Mouse (Mus musculus) liver, adult (tissue): ENCODE measurements around the gene Prkn.

Source experiments
- GATA4 ChIP-seq: IDR thresholded peaks from 2 replicates; pipeline ENCODE4 v1.6.1; 2014; ENCODE audit warnings: mild to moderate bottlenecking, low read length; ENCODE audit not compliant: insufficient replicate concordance

Gene Prkn

DNA sequence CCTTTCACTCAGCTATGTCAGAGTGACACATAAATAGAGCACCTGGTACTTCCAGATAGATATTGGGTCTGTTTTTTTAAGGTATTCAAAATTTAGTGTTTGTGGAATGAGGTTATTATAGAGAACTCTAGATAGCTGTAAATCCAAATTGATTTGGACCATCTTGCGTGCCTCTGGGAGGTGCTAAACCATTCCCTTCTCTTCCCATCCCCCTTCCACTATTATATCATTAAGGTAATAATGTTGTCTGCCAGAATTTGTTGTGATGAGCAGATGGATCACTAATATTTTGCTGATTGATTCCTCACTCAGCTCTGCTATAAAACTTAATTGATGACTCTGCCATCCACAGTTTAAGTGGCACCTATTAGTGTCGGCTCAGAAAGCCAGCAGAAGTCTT is 625.9 kb downstream of the Prkn start:
- TF ChIP-seq GATA4, result no peak

DNA sequence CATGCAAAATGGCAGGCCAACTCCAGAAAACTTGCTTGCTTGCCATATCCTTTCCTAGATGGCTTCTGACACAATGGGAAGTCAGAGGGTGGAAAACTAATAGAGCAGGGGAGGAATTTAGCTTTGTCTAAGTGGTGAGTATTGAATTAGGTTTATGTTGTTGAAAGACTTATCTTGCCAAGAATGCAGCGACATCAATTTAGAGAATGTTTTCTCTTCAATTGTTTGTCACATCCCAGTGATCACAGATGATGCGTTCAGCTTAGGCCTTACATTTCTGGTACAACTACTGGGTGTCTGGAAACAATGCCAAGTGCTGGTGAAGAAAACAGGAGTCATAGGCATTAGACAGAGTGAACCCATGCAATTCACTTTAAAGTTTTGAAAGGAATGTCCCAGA is 628.4 kb downstream of the Prkn start:
- no peak for TF ChIP-seq GATA4

DNA sequence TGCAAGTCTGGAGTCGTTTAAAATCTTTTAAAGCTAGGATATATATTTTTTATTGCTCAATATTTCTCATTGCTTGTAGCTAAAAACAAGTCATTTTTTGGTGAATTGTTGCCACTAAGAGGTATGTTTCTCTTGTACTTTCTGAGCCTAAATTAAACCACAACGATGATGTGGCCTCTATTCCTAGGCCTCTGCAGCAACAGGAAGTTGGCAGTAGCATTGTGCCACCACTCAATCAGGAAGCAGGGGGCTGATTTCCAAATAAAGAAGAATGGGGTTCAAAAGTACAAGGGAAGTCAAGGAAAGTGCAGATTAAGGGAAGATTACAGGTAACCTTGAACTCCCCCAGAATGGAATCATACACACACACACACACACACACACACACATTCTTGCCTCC is 642.8 kb downstream of the Prkn start:
- no peak for TF ChIP-seq GATA4

DNA sequence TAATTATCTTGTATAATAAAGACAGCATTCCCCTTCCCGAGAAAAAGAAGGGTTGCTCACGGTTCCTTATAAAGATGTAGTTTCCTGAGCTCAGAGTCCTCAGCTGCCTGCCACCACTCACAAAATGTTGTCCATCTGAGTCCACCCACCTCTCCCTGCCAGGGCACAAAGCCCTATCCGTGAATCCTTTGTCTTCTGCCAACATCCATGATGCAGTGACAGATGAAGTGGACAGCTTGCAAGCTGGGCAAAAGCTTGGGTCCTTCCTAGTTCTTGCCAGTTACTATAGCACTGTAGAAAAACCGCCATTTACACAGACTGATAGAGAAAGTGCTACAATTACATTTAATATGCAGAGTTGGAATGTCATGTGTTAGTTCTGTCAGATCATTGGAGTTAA is 649.9 kb downstream of the Prkn start:
- no peak for TF ChIP-seq GATA4

DNA sequence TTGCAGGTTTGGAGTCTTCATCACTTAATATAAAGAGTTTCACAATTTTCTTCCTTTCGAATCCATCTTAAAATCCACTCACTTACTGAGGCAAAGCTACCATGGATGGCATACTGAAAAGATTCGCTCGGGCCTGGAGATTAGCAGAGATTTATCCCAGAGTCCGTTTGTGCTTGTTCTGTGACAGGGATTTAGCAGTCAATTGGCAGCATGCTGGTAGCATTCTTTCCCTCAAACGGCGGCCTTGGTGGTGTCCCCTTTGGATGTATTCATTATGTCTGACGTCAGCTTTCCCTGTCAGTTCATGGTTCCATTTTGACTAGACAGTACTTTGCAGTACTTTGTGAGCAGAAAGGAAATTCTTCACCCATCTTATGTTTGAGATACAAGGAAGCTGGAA is 662.4 kb downstream of the Prkn start:
- TF ChIP-seq GATA4, result no peak

DNA sequence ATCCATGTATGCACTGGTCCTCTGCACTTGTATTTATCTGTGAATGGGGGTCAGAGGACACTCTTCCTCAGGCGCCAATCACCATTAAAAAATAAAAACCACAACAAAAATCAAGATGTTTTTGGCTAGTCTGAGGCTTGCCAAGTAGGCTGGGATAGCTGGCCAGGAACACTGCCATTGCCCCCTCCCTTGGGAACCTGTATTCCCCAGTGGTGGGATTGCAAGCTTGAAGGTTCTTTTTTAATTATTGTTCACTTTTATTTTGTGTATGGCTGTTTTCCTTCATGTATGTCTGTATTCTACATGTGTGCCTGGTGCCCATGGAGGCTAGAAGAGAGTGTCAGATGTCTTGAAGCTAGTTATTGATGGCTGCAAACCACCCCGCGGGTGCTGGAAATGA is 664.3 kb downstream of the Prkn start:
- TF ChIP-seq GATA4, result no peak

DNA sequence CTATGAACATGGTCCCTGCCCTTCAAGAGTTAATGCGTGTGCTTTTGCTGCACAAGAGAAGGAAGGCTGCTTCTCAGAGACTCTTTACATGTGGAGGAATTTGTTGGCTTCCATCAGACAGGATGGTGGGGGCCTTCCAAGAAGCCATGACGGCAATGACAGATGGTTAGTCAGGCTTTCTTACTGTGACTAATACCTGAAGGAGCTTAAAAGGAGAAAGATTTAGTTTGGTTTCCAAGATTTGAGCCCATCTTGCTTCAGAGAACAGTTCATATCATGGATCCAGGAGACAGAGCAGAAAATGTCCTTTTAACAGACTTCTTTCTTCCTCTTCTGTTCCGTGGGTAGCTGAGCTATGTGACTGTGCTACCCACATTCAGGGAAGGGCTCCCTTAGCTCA is 666.9 kb downstream of the Prkn start:
- no peak for TF ChIP-seq GATA4

DNA sequence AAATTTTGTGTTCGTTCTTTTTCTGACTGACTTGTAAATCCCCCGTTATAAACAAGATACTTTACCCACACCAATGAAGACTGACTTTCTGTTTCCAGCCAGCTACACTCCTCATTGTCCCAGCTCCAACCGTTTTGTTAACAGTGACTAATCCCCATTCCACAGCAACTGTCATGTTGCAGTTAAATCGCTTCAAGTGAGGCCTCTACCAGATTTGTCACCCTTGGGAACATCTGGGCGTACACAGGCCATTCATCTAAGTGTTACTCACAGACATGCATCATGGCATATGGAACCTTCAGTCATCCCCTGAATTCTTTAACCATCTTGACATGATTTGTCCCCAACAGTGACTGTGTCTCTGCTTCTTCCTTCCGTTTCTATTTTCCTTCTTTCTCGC is 669.9 kb downstream of the Prkn start:
- no peak for TF ChIP-seq GATA4

DNA sequence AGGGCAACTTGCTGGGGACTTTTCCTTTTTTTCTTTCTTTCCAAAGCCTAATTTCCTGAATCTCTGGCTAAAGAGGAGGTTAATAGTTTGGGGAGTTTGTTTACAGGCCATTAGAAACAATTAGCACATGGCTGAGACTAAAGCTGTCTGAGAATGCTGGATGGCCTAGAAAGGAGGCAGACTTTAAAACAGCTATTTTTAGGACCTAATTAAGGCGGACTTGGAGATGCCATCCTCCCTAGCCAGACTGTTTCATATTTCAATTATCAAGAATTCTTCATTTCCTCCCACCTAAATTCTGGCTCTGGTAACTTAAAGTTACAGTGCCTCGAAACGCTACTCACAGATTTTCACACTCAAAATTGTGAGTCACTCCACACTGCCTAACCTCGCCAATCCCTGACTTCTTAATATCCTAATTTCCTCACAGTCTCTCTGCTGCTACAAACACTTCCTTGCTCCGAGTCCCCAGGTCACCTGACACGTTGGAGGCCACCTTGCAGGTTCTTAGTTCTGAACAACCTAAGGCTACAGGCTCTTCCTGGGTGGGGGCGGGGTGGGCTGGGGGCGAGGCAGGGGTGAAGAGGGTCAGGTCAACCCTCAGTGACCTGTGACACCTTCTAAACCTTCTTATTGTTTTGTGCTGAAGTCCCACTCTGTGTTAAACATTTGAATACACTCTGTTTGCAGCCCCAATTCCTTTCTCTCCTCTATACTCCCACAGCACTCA is 674.0 kb downstream of the Prkn start:
- no peak for TF ChIP-seq GATA4

DNA sequence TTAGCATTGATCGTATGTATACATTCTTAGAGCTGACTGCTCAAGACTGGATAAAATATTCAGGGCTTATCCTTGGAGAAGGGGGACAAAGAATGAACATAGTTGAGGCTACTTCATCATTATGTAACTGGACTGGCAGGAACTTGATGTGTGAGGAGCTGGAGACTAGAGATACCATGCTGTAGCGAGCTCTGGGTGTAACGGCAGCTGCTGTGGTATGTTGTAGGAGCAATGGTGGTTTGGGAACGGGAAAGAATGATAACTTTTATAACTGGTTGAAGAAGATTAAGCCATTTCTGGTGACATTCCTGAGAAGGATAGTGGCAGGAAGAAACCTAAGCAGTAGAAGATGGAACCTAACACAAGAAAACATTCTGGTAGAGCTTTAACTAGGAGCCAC is 675.4 kb downstream of the Prkn start:
- no peak for TF ChIP-seq GATA4

DNA sequence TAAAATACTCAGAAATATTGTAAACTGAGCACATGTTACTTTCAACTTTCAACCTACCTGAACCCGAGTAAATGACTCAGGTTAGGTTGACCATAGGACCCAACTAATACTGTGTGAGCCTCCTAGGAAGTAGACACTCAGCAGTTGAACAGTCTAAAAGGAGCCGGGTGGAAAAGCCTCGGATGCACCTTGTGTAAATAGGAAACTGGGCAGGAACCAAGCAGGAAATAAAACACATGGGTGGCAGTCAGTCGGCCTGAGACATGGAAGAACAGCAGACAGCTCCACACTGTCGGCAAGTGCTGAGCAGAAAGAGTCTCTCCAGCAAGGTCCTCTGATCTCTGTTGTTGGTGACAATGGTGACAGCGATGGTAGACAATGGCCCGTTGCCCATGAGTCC is 676.0 kb downstream of the Prkn start:
- no peak for TF ChIP-seq GATA4

DNA sequence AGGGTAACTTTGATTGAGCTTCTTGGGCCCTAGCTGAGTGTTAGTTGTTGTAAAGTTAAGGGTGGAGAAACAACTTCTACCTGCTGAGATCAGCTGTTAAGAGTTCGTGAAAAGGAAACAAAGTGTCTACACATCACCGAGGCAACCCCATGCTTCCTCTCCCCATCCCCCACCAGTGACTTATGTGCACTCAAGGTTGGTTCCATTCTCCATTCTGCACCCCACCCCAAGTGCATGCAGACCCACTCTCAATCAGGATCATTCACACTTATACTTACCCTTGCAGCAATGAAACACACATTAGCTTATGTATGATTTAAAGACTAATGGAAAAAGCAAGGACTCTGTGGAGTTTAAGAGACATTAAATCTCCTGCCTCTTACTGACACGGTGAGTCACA is 691.9 kb downstream of the Prkn start:
- TF ChIP-seq GATA4, result no peak

DNA sequence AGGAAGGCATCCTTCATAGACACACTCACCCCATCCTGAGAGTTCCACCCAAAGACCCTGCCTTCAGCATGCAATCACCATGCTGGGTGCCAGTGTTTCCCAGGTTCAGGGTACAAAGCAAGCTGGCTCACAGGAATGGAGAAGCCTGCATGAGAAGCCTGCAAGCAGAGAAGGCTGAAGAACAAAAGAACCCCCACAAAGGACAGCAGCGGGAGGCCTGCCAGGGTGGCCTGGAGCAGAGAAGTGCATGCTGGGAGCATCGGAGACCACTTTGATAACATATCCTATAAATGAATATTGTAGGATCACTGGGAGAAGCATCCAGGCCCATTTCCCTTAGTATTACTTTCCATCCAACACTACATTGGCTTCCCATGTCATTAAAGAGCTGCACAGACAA is 692.6 kb downstream of the Prkn start:
- no peak for TF ChIP-seq GATA4

DNA sequence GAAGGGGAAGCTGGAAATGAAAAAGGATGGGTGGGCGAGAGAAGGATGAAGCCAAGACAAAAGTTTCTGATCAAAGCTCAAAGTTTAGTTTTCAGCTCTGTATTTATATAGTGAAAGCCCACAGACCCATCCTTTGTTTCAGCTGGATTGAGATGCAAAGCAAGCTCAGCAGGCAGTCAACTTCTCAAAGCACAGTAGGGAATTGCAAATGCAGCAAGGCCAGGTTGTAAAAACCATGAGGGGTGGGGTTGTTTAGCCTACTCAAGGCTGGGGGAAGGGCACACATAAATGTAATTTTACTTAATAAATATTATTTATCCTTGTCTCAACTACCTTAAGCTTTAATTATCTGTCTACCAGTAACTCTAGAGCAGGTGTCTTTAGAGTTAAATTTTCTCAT is 693.7 kb downstream of the Prkn start:
- TF ChIP-seq GATA4, result no peak

DNA sequence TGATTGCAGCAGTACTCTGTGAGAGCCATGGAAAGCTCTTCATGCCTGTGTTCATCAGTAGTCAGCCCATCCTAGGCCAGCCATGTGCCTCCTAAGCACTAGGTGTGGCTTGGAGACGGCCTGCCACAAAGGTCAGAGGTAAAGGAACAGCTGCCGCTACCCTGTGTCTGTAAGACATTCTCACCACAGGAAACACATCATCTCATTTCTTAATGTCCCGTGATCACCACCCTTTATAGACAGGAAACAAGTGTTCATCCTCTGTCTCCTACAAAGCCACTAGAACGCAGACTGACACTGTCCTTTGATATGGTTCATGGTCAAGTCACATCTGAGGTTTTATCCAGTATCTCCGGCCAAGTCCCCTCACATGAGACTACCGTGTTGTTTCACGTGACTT is 698.6 kb downstream of the Prkn start:
- no peak for TF ChIP-seq GATA4

DNA sequence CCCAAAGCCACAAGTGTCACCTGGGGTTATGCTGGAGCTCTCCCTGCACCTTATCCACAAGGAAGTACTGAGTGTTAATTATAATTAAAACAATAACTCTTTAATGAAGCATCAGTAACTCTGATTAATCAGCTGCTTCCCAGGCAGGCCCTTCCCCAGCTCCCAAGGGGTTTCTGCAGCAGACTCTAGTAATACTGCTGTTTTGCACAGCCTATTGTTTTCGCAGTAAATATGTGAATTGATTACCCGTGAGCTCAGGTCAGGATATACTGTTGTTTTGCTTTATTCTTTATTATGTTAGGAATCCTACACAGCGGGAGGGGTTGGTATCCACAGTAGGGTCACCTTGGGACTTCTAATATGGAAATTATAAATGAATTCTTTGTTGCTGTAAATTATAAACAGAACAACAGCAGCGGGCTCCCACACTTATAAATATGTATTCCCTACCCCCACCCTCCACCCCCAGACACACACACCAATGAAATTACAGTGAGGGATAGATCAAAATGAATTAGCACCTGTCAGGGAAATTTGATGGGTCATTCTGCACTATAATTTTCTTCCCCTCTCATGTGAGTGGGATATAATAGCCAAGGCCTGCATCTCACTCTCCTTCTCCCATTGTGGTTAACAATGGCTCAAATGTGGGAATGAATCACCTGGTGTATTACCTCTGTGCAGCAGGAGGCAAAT is 701.9 kb downstream of the Prkn start:
- TF ChIP-seq GATA4, result no peak

DNA sequence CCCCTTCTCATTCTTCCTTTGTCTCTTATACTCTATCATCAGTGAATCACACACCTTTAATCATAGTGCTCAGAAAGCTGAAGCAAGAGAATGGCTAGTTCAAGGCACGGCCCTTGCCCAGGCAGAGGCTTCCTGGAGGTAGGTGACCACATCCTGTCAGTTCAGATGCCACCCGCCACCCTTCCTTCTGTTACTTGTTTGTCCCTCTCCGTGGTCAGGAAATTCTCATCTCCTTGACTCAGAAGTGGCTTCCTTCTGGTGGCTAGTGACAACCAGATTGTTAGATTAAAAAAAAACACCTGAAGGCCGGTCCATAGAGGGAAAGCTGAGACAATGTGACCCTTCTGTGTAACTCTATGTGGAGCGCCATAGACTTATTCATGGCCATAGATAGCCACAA is 710.4 kb downstream of the Prkn start:
- TF ChIP-seq GATA4, result no peak

DNA sequence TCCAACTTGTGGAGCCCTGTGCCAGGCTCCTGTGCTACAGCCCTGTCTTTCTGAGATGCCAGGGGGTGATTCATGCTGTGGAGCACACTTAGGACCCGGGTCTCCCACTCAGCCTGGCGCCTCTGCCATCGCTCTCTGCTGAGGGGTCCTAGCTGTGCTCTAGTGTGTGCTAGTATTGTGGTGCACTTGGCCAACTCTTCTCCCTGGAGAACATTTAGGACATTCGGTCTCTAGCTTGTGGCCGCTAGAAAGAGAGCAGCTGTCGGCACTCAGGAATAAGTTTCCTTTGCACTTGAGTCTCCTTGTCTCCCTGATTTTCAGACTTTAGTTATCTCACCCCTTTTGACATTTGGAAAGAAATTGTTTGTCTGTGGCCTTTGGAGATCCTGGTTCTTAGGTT is 725.5 kb downstream of the Prkn start:
- no peak for TF ChIP-seq GATA4

DNA sequence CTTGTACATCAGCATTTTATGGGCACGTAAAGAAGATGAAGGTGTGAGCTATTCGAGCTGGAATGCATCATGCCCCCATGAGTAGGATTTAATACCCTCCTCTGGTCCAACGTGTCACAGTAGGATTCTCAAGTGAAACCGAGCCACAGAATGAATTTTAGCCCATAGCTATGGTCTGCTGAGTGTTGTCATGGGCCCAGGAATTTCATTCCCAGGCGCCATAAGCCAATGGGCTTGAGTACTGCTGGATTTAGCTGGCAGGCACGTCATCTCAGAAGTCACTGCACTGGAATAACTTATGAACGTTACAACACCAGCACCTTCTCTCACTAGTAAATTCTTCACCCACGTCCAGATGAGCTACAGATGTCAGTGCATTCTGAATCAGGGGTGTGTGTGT is 730.2 kb downstream of the Prkn start:
- no peak for TF ChIP-seq GATA4
